Mouse (Mus musculus) heart, postnatal 0 days (tissue): ENCODE data around the gene Rab31.

Experiments
- CTCF ChIP-seq: IDR thresholded peaks from 2 replicates; pipeline ENCODE4 v1.5.1; 2016; ENCODE audit warnings: antibody characterized with exemption, control low read depth, low read depth
- EP300 ChIP-seq: IDR thresholded peaks from 2 replicates; pipeline ENCODE4 v1.6.1; 2016; ENCODE audit warnings: antibody characterized with exemption, low read depth

DNA sequence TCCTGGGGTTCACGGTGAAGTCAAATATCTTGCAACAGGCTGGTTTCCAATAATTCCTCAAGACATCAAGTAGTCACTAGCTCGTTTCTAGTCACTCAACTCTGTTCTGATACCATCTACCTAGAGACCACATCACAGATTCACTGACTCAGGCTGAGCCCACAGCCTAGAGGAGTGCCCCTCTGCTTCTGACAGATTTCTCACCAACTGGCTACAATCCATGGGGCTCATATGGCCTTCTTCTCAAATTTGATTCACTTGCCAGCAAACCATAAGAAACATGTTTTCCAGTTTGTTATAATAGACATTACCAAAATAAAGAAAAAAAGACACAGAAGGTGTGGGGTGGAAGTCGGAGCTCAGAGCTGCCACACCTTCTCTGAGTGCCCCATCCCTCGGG lies 31.0 kb downstream of the Rab31 start:
- no peak for TF ChIP-seq CTCF
- TF ChIP-seq EP300: no peak
